In genomic region chr2:122349136-122349785, GRCm38 (mm10) we compare ENCODE assay signal across 8 mouse cellular contexts. TPM values are rescaled to one million over a fixed set of nuclear protein-coding genes. Genes with fewer than 3 reads are reported as not detected.
DNase-seq lines count a peak whose midpoint lies in the region; ATAC-seq and TF ChIP-seq lines count a peak whose summit lies in the region.

No protein-coding gene starts in this region.

- peak overlapping the region; percentile 81 for H3K9ac ChIP-seq in hindbrain, embryonic 12.5 days
- peak overlapping the region; percentile 77 for H3K9ac ChIP-seq in liver, postnatal 0 days (replicated peaks)
- peak overlapping the region; percentile 75 for H3K9ac ChIP-seq in stomach, postnatal 0 days (ENCODE audit: low read length)

- no peak for ATAC-seq in G1E (ENCODE audit: extremely low read depth, insufficient number of reproducible peaks, low FRiP score, poor library complexity, severe bottlenecking)
- ATAC-seq in hindbrain, embryonic 12.5 days (ENCODE audit: low FRiP score), result peak; percentile 39
- peak; percentile 47 for ATAC-seq in liver, postnatal 0 days
- peak; percentile 37; the same call in 1 of the 2 replicates for ATAC-seq in stomach, postnatal 0 days (ENCODE audit: low FRiP score, low TSS enrichment)

- TF ChIP-seq POLR2A in cortical plate, adult 2 months (IDR thresholded peaks at IDR 0.05; ENCODE audit: extremely low read depth, insufficient read depth, low read length), result 0 out of 2 replicates have a peak, but pooled peaks have one; percentile 23

- TF ChIP-seq EP300 in liver, postnatal 0 days (IDR thresholded peaks at IDR 0.05; ENCODE audit: low read depth), result no peak
- no peak for TF ChIP-seq EP300 in stomach, postnatal 0 days (optimal IDR thresholded peaks at IDR 0.05)

- H3K4me1 ChIP-seq in G1E (ENCODE audit: insufficient read depth, low read depth, low read length), result peaks cover 16% of the 10 kb centered on the region
- peaks cover 9% of the 10 kb centered on the region for H3K4me1 ChIP-seq in cortical plate, adult 2 months (ENCODE audit: control insufficient read depth, insufficient read depth, low read length)
- H3K4me1 ChIP-seq in hindbrain, embryonic 12.5 days, result peaks cover 53% of the 10 kb centered on the region
- peaks cover 13% of the 10 kb centered on the region for H3K4me1 ChIP-seq in liver, postnatal 0 days (ENCODE audit: insufficient read depth)
- peaks cover 7% of the 10 kb centered on the region; the same call in 1 of the 2 replicates for H3K4me1 ChIP-seq in stomach, postnatal 0 days (replicated peaks; ENCODE audit: control insufficient read depth, insufficient read depth)

- peak overlapping the region; percentile 60 for H3K4me2 ChIP-seq in hindbrain, embryonic 12.5 days (replicated peaks)
- peak overlapping the region; percentile 89 for H3K4me2 ChIP-seq in liver, postnatal 0 days (ENCODE audit: low read depth, low read length)
- H3K4me2 ChIP-seq in stomach, postnatal 0 days (replicated peaks; ENCODE audit: low read depth), result peak overlapping the region; percentile 75

- peak overlapping the region; percentile 88; the same call in 1 of the 2 replicates for H3K27ac ChIP-seq in cortical plate, adult 2 months (ENCODE audit: insufficient read depth, low read length)
- H3K27ac ChIP-seq in hindbrain, embryonic 12.5 days, result peak overlapping the region; percentile 99
- H3K27ac ChIP-seq in liver, postnatal 0 days (ENCODE audit: low read depth), result peak overlapping the region; percentile 70; the same call in 1 of the 2 replicates
- peak overlapping the region; percentile 96 for H3K27ac ChIP-seq in stomach, postnatal 0 days (replicated peaks)

- H3K4me3 ChIP-seq in G1E (ENCODE audit: low read depth, low read length), result peak overlapping the region; percentile 73
- peak overlapping the region; percentile 42 for H3K4me3 ChIP-seq in cortical plate, adult 2 months (ENCODE audit: insufficient read depth, low read length)
- peak overlapping the region; percentile 47 for H3K4me3 ChIP-seq in hindbrain, embryonic 12.5 days
- H3K4me3 ChIP-seq in liver, postnatal 0 days (ENCODE audit: low read depth, low read length), result peak overlapping the region; percentile 69
- H3K4me3 ChIP-seq in stomach, postnatal 0 days (ENCODE audit: low read depth, low read length), result peak overlapping the region; percentile 68

- no peaks in the 10 kb centered on the region for H3K36me3 ChIP-seq in G1E (replicated peaks)
- H3K36me3 ChIP-seq in hindbrain, embryonic 12.5 days, result no peaks in the 10 kb centered on the region
- H3K36me3 ChIP-seq in liver, postnatal 0 days (replicated peaks; ENCODE audit: insufficient read depth, low read length), result 0 out of 2 replicates have a peak, but pooled peaks cover 3% of the 10 kb centered on the region
- H3K36me3 ChIP-seq in stomach, postnatal 0 days (ENCODE audit: control insufficient read depth, insufficient read depth, low read length), result no peaks in the 10 kb centered on the region

- H3K27me3 ChIP-seq in G1E (ENCODE audit: insufficient read depth, low read length), result peaks cover 72% of the 10 kb centered on the region
- no peaks in the 10 kb centered on the region for H3K27me3 ChIP-seq in hindbrain, embryonic 12.5 days
- H3K27me3 ChIP-seq in liver, postnatal 0 days (ENCODE audit: insufficient read depth, low read length), result no peaks in the 10 kb centered on the region
- H3K27me3 ChIP-seq in stomach, postnatal 0 days (ENCODE audit: control insufficient read depth, insufficient read depth, low read length), result no peaks in the 10 kb centered on the region

- no peaks in the 10 kb centered on the region for H3K9me3 ChIP-seq in G1E (replicated peaks)
- no peaks in the 10 kb centered on the region for H3K9me3 ChIP-seq in hindbrain, embryonic 12.5 days (replicated peaks)
- no peaks in the 10 kb centered on the region for H3K9me3 ChIP-seq in liver, postnatal 0 days (ENCODE audit: low read length)
- no peaks in the 10 kb centered on the region for H3K9me3 ChIP-seq in stomach, postnatal 0 days (ENCODE audit: control insufficient read depth, low read length)

- peak; percentile 29 to 32 for DNase-seq in left cerebral cortex, adult 18-20 months (ENCODE audit: low spot score in 2 of 2)
- DNase-seq in left cerebral cortex, postnatal 10 days (ENCODE audit: extremely low spot score in 1 of 2, low spot score in 2 of 2), result no peak
- no peak for DNase-seq in G1E (ENCODE audit: low spot score)
- peak; percentile 30 for DNase-seq in liver, postnatal 0 days
- DNase-seq in stomach, postnatal 0 days (ENCODE audit: low spot score), result peak; percentile 33
- no peak for DNase-seq in right cerebral cortex, postnatal 36 days (ENCODE audit: low spot score in 2 of 2)

- no peak for TF ChIP-seq CTCF in G1E (IDR thresholded peaks at IDR 0.05; ENCODE audit: low read depth, low read length)
- TF ChIP-seq CTCF in cortical plate, adult 2 months (IDR thresholded peaks at IDR 0.05; ENCODE audit: extremely low read depth, insufficient read depth, low read length), result no peak
- TF ChIP-seq CTCF in liver, postnatal 0 days (IDR thresholded peaks at IDR 0.05; ENCODE audit: low read depth), result no peak
- TF ChIP-seq CTCF in stomach, postnatal 0 days (IDR thresholded peaks at IDR 0.05; ENCODE audit: low read depth), result no peak

- WGBS in hindbrain, embryonic 12.5 days, result 7% methylated on average over 14 of the region's 14 CpGs
- 27% methylated on average over 14 of the region's 14 CpGs for WGBS in liver, postnatal 0 days (ENCODE audit: insufficient replicate concordance)
- WGBS in stomach, postnatal 0 days, result 11% methylated on average over 14 of the region's 14 CpGs

- intact Hi-C loops in left cerebral cortex, postnatal 10 days (cut with DNase I), result loop anchor here (2.0 kb wide), 1 partner anchor 20 kb away; the partner anchor contains the start of gene Shf

RNA-seq across cellular contexts. Expression of gene Shf, which starts 19.7 kb away (rescaled TPM):
- 10 to 100 TPM; 70.5 to 76.1 TPM for total RNA-seq in left cerebral cortex, adult 18-20 months (2021)
- 10 to 100 TPM; 64.8 to 72.7 TPM for total RNA-seq in left cerebral cortex, postnatal 10 days (2021)
- total RNA-seq in G1E (2014; fragmentation: Nextera tagmentation) (not detected in 2 replicates), G1E (2017) (0.22 and 0.35 TPM in 2 replicates)
- 0.27 and 0.54 TPM in 2 replicates for polyA plus RNA-seq in G1E (2012)
- polyA plus RNA-seq in cortical plate, adult 2 months (2012; rRNA removed), result 70.6 and 72.5 TPM in 2 replicates
- 9.1 and 10.7 TPM in 2 replicates for polyA plus RNA-seq in hindbrain, embryonic 12.5 days (2016; fragmentation: Nextera tagmentation; extraction: Ambion mirVana)
- polyA plus RNA-seq in liver, postnatal 0 days (2015; fragmentation: Nextera tagmentation; extraction: Ambion mirVana), result 1.2 and 1.3 TPM in 2 replicates
- polyA plus RNA-seq in stomach, postnatal 0 days (2015; fragmentation: Nextera tagmentation; extraction: Ambion mirVana), result 1.6 and 1.7 TPM in 2 replicates

RNA-seq across cellular contexts. Expression of gene Duox1, which starts 33.8 kb away (rescaled TPM):
- not detected for total RNA-seq in left cerebral cortex, adult 18-20 months (2021)
- total RNA-seq in left cerebral cortex, postnatal 10 days (2021), result under 1 TPM; 0.15 to 0.26 TPM
- total RNA-seq in G1E (2014; fragmentation: Nextera tagmentation) (not detected in 2 replicates), G1E (2017) (not detected in 2 replicates)
- not detected in 2 replicates for polyA plus RNA-seq in G1E (2012)
- polyA plus RNA-seq in cortical plate, adult 2 months (2012; rRNA removed), result 0.04 TPM in 1 of 2 replicates, not detected in the other
- polyA plus RNA-seq in hindbrain, embryonic 12.5 days (2016; fragmentation: Nextera tagmentation; extraction: Ambion mirVana), result 0.08 and 0.10 TPM in 2 replicates
- polyA plus RNA-seq in liver, postnatal 0 days (2015; fragmentation: Nextera tagmentation; extraction: Ambion mirVana), result not detected in 2 replicates
- 3.5 and 4.3 TPM in 2 replicates for polyA plus RNA-seq in stomach, postnatal 0 days (2015; fragmentation: Nextera tagmentation; extraction: Ambion mirVana)

RNA-seq across cellular contexts. Expression of gene Duoxa1, which starts 35.7 kb away (rescaled TPM):
- under 1 TPM in 1 of 2 experiments, not detected in 1; 0.23 TPM for total RNA-seq in left cerebral cortex, adult 18-20 months (2021)
- under 1 TPM; 0.21 to 0.39 TPM for total RNA-seq in left cerebral cortex, postnatal 10 days (2021)
- total RNA-seq in G1E (2014; fragmentation: Nextera tagmentation) (not detected in 2 replicates), G1E (2017) (0.11 TPM in 1 of 2 replicates, not detected in the other)
- polyA plus RNA-seq in G1E (2012), result not detected in 2 replicates
- 0.10 and 0.15 TPM in 2 replicates for polyA plus RNA-seq in cortical plate, adult 2 months (2012; rRNA removed)
- 0.32 TPM in 1 of 2 replicates, not detected in the other for polyA plus RNA-seq in hindbrain, embryonic 12.5 days (2016; fragmentation: Nextera tagmentation; extraction: Ambion mirVana)
- polyA plus RNA-seq in liver, postnatal 0 days (2015; fragmentation: Nextera tagmentation; extraction: Ambion mirVana), result not detected in 2 replicates
- 17.3 and 19.4 TPM in 2 replicates for polyA plus RNA-seq in stomach, postnatal 0 days (2015; fragmentation: Nextera tagmentation; extraction: Ambion mirVana)

RNA-seq across cellular contexts. Expression of gene Duoxa2, which starts 50.6 kb away (rescaled TPM):
- total RNA-seq in left cerebral cortex, adult 18-20 months (2021), result not detected
- total RNA-seq in left cerebral cortex, postnatal 10 days (2021), result under 1 TPM; 0.22 to 0.34 TPM
- total RNA-seq in G1E (2014; fragmentation: Nextera tagmentation) (not detected in 2 replicates), G1E (2017) (0.16 TPM in 1 of 2 replicates, not detected in the other)
- polyA plus RNA-seq in G1E (2012), result not detected in 2 replicates
- polyA plus RNA-seq in cortical plate, adult 2 months (2012; rRNA removed), result 0.06 TPM in 1 of 2 replicates, not detected in the other
- polyA plus RNA-seq in hindbrain, embryonic 12.5 days (2016; fragmentation: Nextera tagmentation; extraction: Ambion mirVana), result not detected in 2 replicates
- polyA plus RNA-seq in liver, postnatal 0 days (2015; fragmentation: Nextera tagmentation; extraction: Ambion mirVana), result not detected in 2 replicates
- polyA plus RNA-seq in stomach, postnatal 0 days (2015; fragmentation: Nextera tagmentation; extraction: Ambion mirVana), result 98.8 and 101 TPM in 2 replicates

RNA-seq across cellular contexts. Expression of gene Duox2, which starts 51.0 kb away (rescaled TPM):
- not detected for total RNA-seq in left cerebral cortex, adult 18-20 months (2021)
- under 1 TPM in 1 of 2 experiments, not detected in 1; 0.26 TPM for total RNA-seq in left cerebral cortex, postnatal 10 days (2021)
- total RNA-seq in G1E (2014; fragmentation: Nextera tagmentation), result not detected in 2 replicates
- total RNA-seq in G1E (2017), result 0.16 TPM in 1 of 2 replicates, not detected in the other
- polyA plus RNA-seq in G1E (2012), result not detected in 2 replicates
- 0.02 TPM in 1 of 2 replicates, not detected in the other for polyA plus RNA-seq in cortical plate, adult 2 months (2012; rRNA removed)
- not detected in 2 replicates for polyA plus RNA-seq in hindbrain, embryonic 12.5 days (2016; fragmentation: Nextera tagmentation; extraction: Ambion mirVana)
- polyA plus RNA-seq in liver, postnatal 0 days (2015; fragmentation: Nextera tagmentation; extraction: Ambion mirVana), result 0.02 TPM in 2 replicates
- 15.2 and 17.2 TPM in 2 replicates for polyA plus RNA-seq in stomach, postnatal 0 days (2015; fragmentation: Nextera tagmentation; extraction: Ambion mirVana)

Comparison
In these comparisons a context has a peak if more than half of its experiments do, and no peak if none do; other contexts are left out.
1. DNase-seq: peak in left cerebral cortex, adult 18-20 months (2 of 2), liver, postnatal 0 days (single experiment) and stomach, postnatal 0 days (single experiment); none in left cerebral cortex, postnatal 10 days (0 of 2), G1E (single experiment) and right cerebral cortex, postnatal 36 days (0 of 2).
2. RNA of gene Duoxa1, which starts 35.7 kb away (polyA plus RNA-seq): 17.3 to 19.4 TPM in stomach, postnatal 0 days; 0.32 TPM in hindbrain, embryonic 12.5 days, 0.10 to 0.15 TPM in cortical plate, adult 2 months, not detected in G1E and not detected in liver, postnatal 0 days; every median in the first group is over 10 times any median in the second.
3. Peak in every context shown above with its lines, with median percentiles within 50 percentile points of each other: H3K4me3 ChIP-seq, H3K27ac ChIP-seq, H3K4me2 ChIP-seq and H3K9ac ChIP-seq.